Mouse (Mus musculus) CD8-positive naive resting alpha-beta T cell, adult 57 days (primary cell): ENCODE results near the gene Tdpoz1. TPM values are rescaled to one million over a fixed set of nuclear protein-coding genes. Genes with fewer than 3 reads are reported as not detected.

Experiments
- total RNA-seq: library from RNA; stranded (reverse); gene quantifications from one replicate; pipeline ENCODE4 v1.2.4, GENCODE M21; 2023

Gene Tdpoz1
- not detected for total RNA-seq

DNA sequence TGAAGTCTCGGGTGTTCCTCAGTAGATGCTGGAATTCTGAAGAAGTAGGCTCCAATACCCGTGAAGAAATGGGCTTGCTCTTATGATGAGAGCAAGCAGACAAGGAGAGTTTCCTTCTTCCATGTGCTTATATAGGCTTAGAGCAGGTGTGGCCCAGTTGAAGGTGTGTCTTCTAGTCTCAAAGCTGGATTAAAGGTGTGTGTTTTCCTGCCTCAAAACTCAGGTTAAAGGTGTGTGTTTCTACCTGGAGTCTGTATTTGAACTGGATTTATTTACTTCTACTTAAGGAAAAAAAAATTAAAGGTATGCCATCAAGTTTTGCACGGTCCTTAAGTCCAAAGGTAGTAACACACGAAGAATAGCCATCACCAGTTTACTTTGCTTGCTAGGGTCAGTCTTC lies at the start of gene Tdpoz1:
TSS of gene Tdpoz1 (minus strand) at position 101 of the 400 bp plus-strand sequence.

DNA sequence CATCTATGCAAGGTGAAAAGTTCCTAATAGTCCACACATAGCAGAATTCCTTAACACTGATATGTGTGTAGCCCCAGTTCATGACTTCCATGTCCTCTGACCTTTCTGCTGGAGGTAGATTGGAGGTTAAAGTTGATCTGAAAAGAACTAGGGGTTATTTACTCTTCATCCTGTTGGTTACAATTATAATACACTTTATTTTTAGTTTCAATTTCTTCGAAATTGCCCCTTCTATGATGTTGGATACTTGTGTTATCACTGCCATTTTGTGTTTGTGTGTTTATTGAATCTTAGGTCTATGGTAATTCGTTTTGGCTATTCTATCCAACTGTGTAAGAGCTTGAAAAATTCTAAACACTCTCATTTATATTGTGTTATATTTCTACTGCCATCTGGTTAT lies 16.9 kb upstream of the Tdpoz1 start, which contains the start of gene Gm37596:
TSS of gene Gm37596 (minus strand) at position 101 of the 400 bp plus-strand sequence.

DNA sequence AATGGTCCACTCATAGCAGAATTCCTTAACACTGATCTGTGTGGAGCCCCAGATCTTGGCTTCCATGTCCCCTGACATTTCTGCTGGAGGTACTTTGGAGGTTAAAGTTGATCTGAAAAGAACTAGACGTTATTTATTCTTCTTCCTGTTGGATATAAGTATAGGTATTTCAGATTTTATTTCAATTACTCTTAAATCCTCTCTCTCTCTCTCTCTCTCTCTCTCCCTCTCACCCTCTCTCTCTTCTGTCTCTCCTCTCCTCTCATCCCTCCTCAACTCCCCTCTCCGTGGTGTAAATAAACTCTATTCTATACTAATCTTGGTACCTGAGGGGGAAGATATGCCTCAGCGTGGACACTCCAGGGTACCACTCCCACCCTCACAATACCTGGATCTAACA lies 23.5 kb downstream of the Tdpoz1 start, which contains the start of gene Tdpoz2:
TSS of gene Tdpoz2 (minus strand) at position 101 of the 400 bp plus-strand sequence.

Other genes starting within 250 kb of the Tdpoz1 start
- not detected for gene Tchh, start 234.0 kb downstream of the Tdpoz1 start, total RNA-seq
- gene Tchhl1, start 207.6 kb downstream of the Tdpoz1 start, total RNA-seq = not detected
- gene S100a11, start 155.8 kb downstream of the Tdpoz1 start, total RNA-seq = 196 TPM
- gene S100a10, start 121.2 kb downstream of the Tdpoz1 start, total RNA-seq = 253 TPM
- not detected for gene Tdpoz2, start 23.6 kb downstream of the Tdpoz1 start, total RNA-seq
- gene Gm37596, start 16.8 kb upstream of the Tdpoz1 start, total RNA-seq = not detected
- gene Gm5773, start 96.7 kb upstream of the Tdpoz1 start, total RNA-seq = not detected
- gene Tdpoz4, start 120.1 kb upstream of the Tdpoz1 start, total RNA-seq = not detected
- not detected for gene Tdpoz3, start 149.7 kb upstream of the Tdpoz1 start, total RNA-seq